Mouse (Mus musculus) cerebellum, adult 11 months (tissue): ENCODE data around the gene Rsph9.

Experiments used
- DNase-seq: peaks from one replicate; pipeline ENCODE4 v3.0.0; 2022

Rsph9 gene

GRCm38 (mm10) chr17:46098525-46098924 is 45.5 kb downstream of the Rsph9 start:
- DNase-seq = no peak

GRCm38 (mm10) chr17:46091899-46092298 is 52.1 kb downstream of the Rsph9 start:
- DNase-seq = no peak

GRCm38 (mm10) chr17:46091351-46091750 is 52.7 kb downstream of the Rsph9 start:
- no peak for DNase-seq

- no peak for DNase-seq
Measured at GRCm38 (mm10) chr17:46086341-46086870, 57.6 kb downstream of the Rsph9 start.

- peak; percentile 16 for DNase-seq
Measured at GRCm38 (mm10) chr17:46084091-46084501, 59.9 kb downstream of the Rsph9 start.

GRCm38 (mm10) chr17:46083381-46083780 is 60.6 kb downstream of the Rsph9 start:
- no peak for DNase-seq

- DNase-seq = no peak
Measured at GRCm38 (mm10) chr17:46081657-46082056, 62.4 kb downstream of the Rsph9 start.

- DNase-seq = no peak
Measured at GRCm38 (mm10) chr17:46081042-46081441, 63.0 kb downstream of the Rsph9 start.

- no peak for DNase-seq
Measured at GRCm38 (mm10) chr17:46080388-46080787, 63.6 kb downstream of the Rsph9 start.

- DNase-seq = no peak
Measured at GRCm38 (mm10) chr17:46079037-46079436, 65.0 kb downstream of the Rsph9 start.

GRCm38 (mm10) chr17:46077921-46078534 is 66.0 kb downstream of the Rsph9 start:
- DNase-seq = no peak

GRCm38 (mm10) chr17:46076260-46076551 is 67.8 kb downstream of the Rsph9 start:
- DNase-seq = no peak

- DNase-seq = no peak
Measured at GRCm38 (mm10) chr17:46075551-46076259, 68.3 kb downstream of the Rsph9 start.

GRCm38 (mm10) chr17:46075116-46075485 is 68.9 kb downstream of the Rsph9 start:
- DNase-seq = no peak

GRCm38 (mm10) chr17:46074398-46075115 is 69.5 kb downstream of the Rsph9 start:
- no peak for DNase-seq

- peak; percentile 23 for DNase-seq
Measured at GRCm38 (mm10) chr17:46073730-46074301, 70.2 kb downstream of the Rsph9 start.
